Mouse (Mus musculus) neural tube, embryonic 11.5 days (tissue): ENCODE measurements around the gene Rint1. TPM values are rescaled to one million over a fixed set of nuclear protein-coding genes. Genes with fewer than 3 reads are reported as not detected.

Source experiments
- ATAC-seq: fragments of 200-750 bp; cut with Nextera tagmentation; 2 replicates; pipeline ENCODE4 v1.8.0; 2017; ENCODE audit warnings: moderate number of reproducible peaks, mild to moderate bottlenecking, moderate TSS enrichment, moderate library complexity; ENCODE audit not compliant: insufficient read depth, low FRiP score, low TSS enrichment
- DNase-seq: peaks from one replicate; pipeline ENCODE4 v3.0.0-alpha.2; 2015; ENCODE audit warnings: low spot score
- H3K27ac ChIP-seq: fragments of 300-500 bp; sonication (generic); 2 replicates; pipeline ENCODE4 v1.5.1; 2014; ENCODE audit warnings: low read depth, mild to moderate bottlenecking, low read length
- H3K27me3 ChIP-seq: fragments of 300-500 bp; sonication (generic); 2 replicates; pipeline ENCODE4 v1.6.1; 2014; ENCODE audit warnings: mild to moderate bottlenecking, low read length, mixed read lengths; ENCODE audit not compliant: control insufficient read depth, insufficient read depth
- H3K36me3 ChIP-seq: fragments of 300-500 bp; sonication (generic); 2 replicates; pipeline ENCODE4 v1.6.1; 2014; ENCODE audit warnings: mild to moderate bottlenecking, low read length, moderate library complexity, mixed read lengths; ENCODE audit not compliant: control insufficient read depth, insufficient read depth
- H3K4me1 ChIP-seq: fragments of 300-500 bp; sonication (generic); 2 replicates; pipeline ENCODE4 v1.6.1; 2014; ENCODE audit warnings: low read length, mixed read lengths; ENCODE audit not compliant: control insufficient read depth, insufficient read depth
- H3K4me2 ChIP-seq: fragments of 300-500 bp; sonication (generic); 2 replicates; pipeline ENCODE4 v1.6.1; 2014; ENCODE audit warnings: low read depth, mild to moderate bottlenecking, moderate library complexity
- H3K4me3 ChIP-seq: fragments of 300-500 bp; sonication (generic); 2 replicates; pipeline ENCODE4 v1.5.1; 2014; ENCODE audit warnings: low read depth, low read length
- H3K9ac ChIP-seq: fragments of 300-500 bp; sonication (generic); 2 replicates; pipeline ENCODE4 v1.6.1; 2014; ENCODE audit warnings: mild to moderate bottlenecking, low read length
- H3K9me3 ChIP-seq: fragments of 300-500 bp; sonication (generic); 2 replicates; pipeline ENCODE4 v1.6.1; 2016; ENCODE audit warnings: low read length; ENCODE audit not compliant: control insufficient read depth
- WGBS: fragments of 180-500 bp; shearing (Covaris S2); extraction: QIAGEN DNeasy Blood & Tissue Kit; methylation state at CpG from one replicate; pipeline ENCODE4 v1.1.7; 2014; 5-methylcytosine and 5-hydroxymethylcytosine counted together
- polyA plus RNA-seq: library from polyadenylated mRNA; unstranded; fragments of >200 nt; fragmentation: Nextera tagmentation; extraction: Ambion mirVana; gene quantifications from 2 replicates; pipeline ENCODE4 v1.2.1, GENCODE M21; 2014

Gene Rint1
- polyA plus RNA-seq = 27.1 TPM in 2 replicates

DNA sequence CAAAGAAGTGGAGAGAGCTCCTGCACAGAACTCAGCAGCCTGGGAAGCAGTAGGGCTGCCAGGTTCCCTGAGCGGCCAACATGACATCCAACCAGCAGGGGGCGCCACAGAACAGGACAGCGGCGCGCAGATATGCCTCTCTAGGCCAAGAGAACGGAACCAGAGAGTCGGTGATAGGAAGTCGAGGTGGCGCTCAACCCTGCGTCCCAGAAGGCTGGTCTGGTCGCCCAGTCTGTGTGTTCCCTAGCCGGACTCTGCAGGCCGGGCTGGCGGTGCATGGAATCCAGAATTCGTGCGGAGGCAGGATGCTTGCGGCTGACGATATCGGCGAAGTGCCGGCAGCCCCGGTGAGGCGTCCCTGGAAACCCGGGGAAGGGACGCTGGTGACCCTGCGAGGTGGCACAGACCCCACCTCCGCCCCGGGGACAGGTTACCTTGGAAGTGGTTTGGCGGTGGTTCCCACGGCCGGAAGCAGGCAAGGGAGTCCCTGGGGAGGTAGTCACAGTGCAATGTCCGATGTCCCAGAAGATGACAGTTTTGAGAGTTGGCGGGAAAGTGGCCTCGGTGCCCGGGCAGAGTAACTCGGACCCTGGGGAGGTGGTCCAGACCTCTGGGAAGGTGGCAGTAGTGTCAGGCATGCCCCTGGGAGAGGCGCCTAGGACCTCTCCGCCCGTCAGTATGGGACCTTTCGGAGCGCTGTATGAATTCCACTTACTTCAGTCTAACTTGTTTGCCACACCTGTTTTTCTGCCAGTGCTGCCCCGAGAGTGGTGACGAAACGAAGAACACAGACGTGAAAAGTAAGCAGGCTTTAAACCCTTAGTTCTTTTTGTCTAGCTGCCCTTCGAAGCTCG, at the start of gene Rint1:
Rint1 (plus strand) TSS at position 176 of the 854 bp plus-strand sequence.
- H3K4me2 ChIP-seq = peak within 1 kb of the TSS; percentile 86
- peaks cover 8% of the 10 kb centered on the region for H3K4me1 ChIP-seq
- DNase-seq (peak; percentile 94), ATAC-seq (peak; percentile 82)
- no peaks in the 10 kb centered on the region for H3K36me3 ChIP-seq
- no peak within 1 kb of the TSS; the same call in 1 of the 2 replicates for H3K27ac ChIP-seq
- H3K9me3 ChIP-seq = no peaks in the 10 kb centered on the region
- H3K27me3 ChIP-seq = no peaks in the 10 kb centered on the region
- H3K9ac ChIP-seq = peak within 1 kb of the TSS; percentile 82
- H3K4me3 ChIP-seq = peak within 1 kb of the TSS; percentile 88
- 4% methylated on average over 47 of the region's 47 CpGs for WGBS

DNA sequence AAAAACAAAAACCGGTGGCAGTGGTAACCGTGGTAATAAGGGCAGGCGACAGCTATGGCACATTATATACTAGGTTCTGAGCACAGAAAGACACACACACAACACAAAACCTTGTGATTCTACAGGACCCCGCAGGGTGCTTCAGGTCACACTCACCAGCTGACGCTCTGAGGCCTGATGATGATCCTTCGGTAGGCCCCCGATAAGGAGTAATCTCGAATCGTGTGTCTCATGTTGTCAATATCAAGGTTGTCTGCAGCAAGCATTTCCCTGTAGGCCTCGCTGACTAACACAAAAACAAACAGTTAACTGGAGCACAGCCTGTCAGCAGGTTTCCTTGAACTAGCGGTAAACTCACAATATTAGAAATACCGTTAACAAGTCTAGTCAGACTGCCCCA, 44.2 kb upstream of the Rint1 start:
- 97% methylated on average over 12 of the region's 12 CpGs for WGBS
- ATAC-seq (no peak), DNase-seq (no peak)
- no peaks in the 10 kb centered on the region for H3K9me3 ChIP-seq
- H3K4me1 ChIP-seq = no peaks in the 10 kb centered on the region
- H3K9ac ChIP-seq = no peak overlapping the region
- H3K4me2 ChIP-seq = no peak overlapping the region
- H3K4me3 ChIP-seq = no peak overlapping the region
- H3K27ac ChIP-seq = no peak overlapping the region
- H3K36me3 ChIP-seq = peaks cover 8% of the 10 kb centered on the region; the same call in 1 of the 2 replicates
- H3K27me3 ChIP-seq = no peaks in the 10 kb centered on the region

DNA sequence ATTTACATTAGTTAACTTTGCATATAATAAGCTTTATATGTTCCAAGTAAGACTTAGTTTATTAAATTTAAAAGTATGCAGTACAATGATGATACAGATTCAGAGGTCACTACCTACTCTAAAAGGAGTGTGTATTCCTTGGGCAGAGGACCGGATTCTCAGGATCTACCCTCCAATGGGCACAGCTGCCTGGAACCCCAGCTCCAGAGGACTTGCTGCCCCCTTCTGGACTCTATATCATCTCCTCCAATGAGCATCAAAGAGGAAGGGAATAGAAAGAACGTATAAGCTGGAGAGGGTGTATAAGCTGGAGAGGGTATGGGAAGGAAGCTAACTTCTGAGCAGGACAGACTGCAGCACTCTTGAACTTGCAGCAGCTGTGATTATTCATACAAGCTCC, 37.6 kb upstream of the Rint1 start:
- H3K4me2 ChIP-seq = no peak overlapping the region
- H3K4me3 ChIP-seq = no peak overlapping the region
- ATAC-seq = no peak
- peaks cover 2% of the 10 kb centered on the region; the same call in 1 of the 2 replicates for H3K36me3 ChIP-seq
- 65% methylated on average over 2 of the region's 2 CpGs for WGBS
- no peaks in the 10 kb centered on the region for H3K4me1 ChIP-seq
- DNase-seq = no peak
- no peak overlapping the region for H3K27ac ChIP-seq
- H3K9ac ChIP-seq = no peak overlapping the region
- no peaks in the 10 kb centered on the region for H3K27me3 ChIP-seq
- no peaks in the 10 kb centered on the region for H3K9me3 ChIP-seq

DNA sequence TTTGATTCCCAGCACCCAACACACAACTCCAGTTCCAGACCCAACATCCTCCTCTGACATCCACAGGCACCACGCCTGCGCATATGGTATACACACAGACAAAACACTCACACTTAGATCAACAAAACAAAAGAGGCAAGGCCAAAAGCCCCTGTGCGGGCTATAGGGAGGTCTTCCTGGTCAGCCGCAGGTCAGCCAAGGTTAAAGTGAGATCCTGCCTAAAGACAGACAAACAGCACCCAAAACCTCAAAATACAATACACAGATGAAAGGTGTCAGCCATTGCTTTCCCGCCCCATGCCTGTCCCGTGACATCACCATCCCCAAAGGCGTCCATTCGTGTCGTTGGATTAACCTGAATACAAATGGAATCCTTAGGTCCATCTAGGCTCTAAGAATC, 31.9 kb upstream of the Rint1 start:
- no peak overlapping the region for H3K4me3 ChIP-seq
- H3K27ac ChIP-seq = no peak overlapping the region
- 98% methylated on average over 9 of the region's 9 CpGs for WGBS
- H3K36me3 ChIP-seq = peaks cover 4% of the 10 kb centered on the region; the same call in 1 of the 2 replicates
- no peaks in the 10 kb centered on the region for H3K4me1 ChIP-seq
- H3K27me3 ChIP-seq = no peaks in the 10 kb centered on the region
- ATAC-seq (no peak), DNase-seq (no peak)
- H3K4me2 ChIP-seq = no peak overlapping the region
- no peak overlapping the region for H3K9ac ChIP-seq
- H3K9me3 ChIP-seq = no peaks in the 10 kb centered on the region

DNA sequence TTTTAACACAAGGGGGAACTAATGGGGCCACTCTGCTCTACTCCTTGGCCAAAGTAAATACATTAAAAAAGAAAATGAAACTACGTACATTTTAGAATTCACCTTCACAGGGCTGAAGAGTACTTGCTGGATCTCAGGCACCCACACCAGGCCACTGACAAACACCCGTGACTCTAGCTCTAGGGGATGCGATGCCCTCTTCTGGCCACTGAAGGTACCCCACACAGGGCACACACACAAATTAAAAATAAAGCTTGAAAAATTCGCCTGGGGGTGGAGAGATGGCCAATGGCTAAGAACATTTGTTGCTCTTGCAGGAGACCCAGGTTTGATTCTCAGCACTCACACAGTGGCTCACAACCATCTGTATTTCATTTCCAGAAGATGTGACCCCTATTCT, 31.1 kb upstream of the Rint1 start:
- no peaks in the 10 kb centered on the region for H3K4me1 ChIP-seq
- H3K27ac ChIP-seq = no peak overlapping the region
- no peaks in the 10 kb centered on the region for H3K27me3 ChIP-seq
- H3K36me3 ChIP-seq = peaks cover 4% of the 10 kb centered on the region; the same call in 1 of the 2 replicates
- DNase-seq = no peak
- H3K4me3 ChIP-seq = no peak overlapping the region
- no peak overlapping the region for H3K4me2 ChIP-seq
- no peak overlapping the region for H3K9ac ChIP-seq
- H3K9me3 ChIP-seq = no peaks in the 10 kb centered on the region
- WGBS = 92% methylated on average over 4 of the region's 4 CpGs
- ATAC-seq = no peak

DNA sequence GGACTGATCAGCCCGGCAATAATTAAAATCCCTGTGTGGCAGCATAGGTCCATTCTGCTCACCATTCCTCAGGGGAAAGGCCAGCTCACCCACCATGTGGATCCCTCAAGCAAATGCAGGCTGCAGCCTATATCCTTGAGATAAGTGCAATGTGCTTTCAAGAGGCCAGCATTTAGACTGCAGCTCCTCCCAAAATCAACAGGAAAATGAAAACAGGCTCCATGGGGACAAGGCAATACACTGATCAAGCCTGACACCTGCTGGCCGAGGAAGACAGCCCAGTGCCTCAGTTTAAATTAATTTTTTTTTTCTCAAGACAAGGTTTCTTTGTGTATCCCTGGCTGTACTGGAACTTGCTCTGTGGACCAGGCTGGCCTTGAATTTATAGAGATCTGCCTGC, 28.9 kb upstream of the Rint1 start:
- peak; percentile 61 for DNase-seq
- Histone ChIP-seq H3K27me3 (no peaks in the 10 kb centered on the region), H3K27ac (no peak overlapping the region), H3K4me2 (no peak overlapping the region), H3K9me3 (no peaks in the 10 kb centered on the region), H3K4me3 (no peak overlapping the region), H3K36me3 (peaks cover 4% of the 10 kb centered on the region; the same call in 1 of the 2 replicates), H3K4me1 (no peaks in the 10 kb centered on the region), H3K9ac (no peak overlapping the region)
- no peak for ATAC-seq
- WGBS = 65% methylated on average over 2 of the region's 2 CpGs

DNA sequence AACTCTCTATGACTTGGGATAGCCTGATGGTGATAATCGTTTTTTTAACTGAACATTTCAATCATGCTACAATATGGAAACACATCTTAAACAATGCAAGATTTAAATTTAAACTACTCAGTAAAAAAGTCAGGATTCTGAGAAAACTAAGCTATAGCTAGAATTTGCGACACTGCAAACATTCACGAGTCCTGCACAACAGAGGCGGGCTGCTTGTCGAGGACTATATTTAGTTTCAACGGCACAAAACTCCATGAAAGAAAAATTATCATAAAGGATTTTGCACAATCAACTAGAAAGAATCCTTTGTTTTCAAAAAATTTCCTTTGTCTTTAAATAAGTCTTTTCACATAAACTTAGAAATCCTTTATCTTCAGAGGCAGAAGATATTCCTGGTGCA, 25.0 kb upstream of the Rint1 start:
- 94% methylated on average over 6 of the region's 6 CpGs for WGBS
- DNase-seq = no peak
- H3K36me3 ChIP-seq = no peaks in the 10 kb centered on the region; the same call in 1 of the 2 replicates

DNA sequence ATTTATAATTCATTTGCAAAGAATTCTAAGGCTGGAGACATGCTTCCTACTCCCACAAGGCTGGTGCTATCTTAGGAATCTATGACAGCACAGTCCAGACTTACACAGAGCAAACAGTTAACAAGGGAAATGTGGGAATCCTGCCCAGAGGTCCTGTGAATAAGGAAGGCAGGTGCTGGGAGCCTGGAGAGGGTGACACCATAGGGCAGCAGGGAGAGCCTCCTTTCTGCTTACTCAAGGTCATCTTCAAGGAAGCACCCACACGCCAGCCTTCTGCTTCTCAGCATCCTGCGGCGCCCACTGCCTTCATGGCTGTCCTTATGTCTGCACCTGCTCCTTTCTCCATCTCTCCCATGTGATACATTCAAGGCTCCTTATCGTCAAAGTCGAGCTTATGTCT, 23.0 kb upstream of the Rint1 start:
- Histone ChIP-seq H3K4me2 (no peak overlapping the region), H3K9me3 (no peaks in the 10 kb centered on the region), H3K9ac (no peak overlapping the region), H3K27me3 (no peaks in the 10 kb centered on the region), H3K36me3 (no peaks in the 10 kb centered on the region), H3K4me1 (no peaks in the 10 kb centered on the region), H3K27ac (no peak overlapping the region), H3K4me3 (no peak overlapping the region)
- 88% methylated on average over 5 of the region's 5 CpGs for WGBS
- DNase-seq (no peak), ATAC-seq (no peak)

More for the DNA sequence above, 25.0 kb upstream of the Rint1 start:
- no peaks in the 10 kb centered on the region for H3K4me1 ChIP-seq
- H3K9ac ChIP-seq = no peak overlapping the region
- no peak overlapping the region for H3K4me3 ChIP-seq
- H3K27ac ChIP-seq = no peak overlapping the region
- H3K4me2 ChIP-seq = no peak overlapping the region
- no peaks in the 10 kb centered on the region for H3K27me3 ChIP-seq
- no peak for ATAC-seq
- no peaks in the 10 kb centered on the region for H3K9me3 ChIP-seq

DNA sequence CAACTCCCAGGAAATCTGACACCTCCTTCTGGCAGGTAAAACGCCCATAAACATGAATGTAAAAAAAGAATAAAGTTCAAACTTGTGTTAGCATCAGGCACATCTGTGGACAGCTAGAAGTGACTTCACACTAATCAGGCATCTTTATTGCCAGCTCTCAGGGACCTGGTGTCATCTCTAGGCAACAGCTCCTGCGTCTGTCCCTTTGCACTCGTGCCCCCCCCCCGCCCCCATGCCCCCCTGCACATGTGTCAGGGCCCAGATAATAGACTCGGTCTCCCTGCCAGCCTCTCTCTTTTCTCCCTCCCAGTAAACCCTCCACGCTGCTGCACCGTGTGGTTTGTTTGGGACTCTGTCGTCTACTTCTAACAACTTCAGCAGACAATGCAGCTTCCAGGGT, 16.4 kb upstream of the Rint1 start:
- Histone ChIP-seq H3K4me1 (no peaks in the 10 kb centered on the region), H3K27ac (no peak overlapping the region), H3K4me3 (no peak overlapping the region), H3K36me3 (peaks cover 6% of the 10 kb centered on the region; the same call in 1 of the 2 replicates), H3K9ac (no peak overlapping the region), H3K4me2 (no peak overlapping the region), H3K27me3 (no peaks in the 10 kb centered on the region), H3K9me3 (no peaks in the 10 kb centered on the region)
- no peak for ATAC-seq
- WGBS = 37% methylated on average over 8 of the region's 8 CpGs
- DNase-seq = no peak
